Comparison of ENCODE assay signal across 21 mouse cellular contexts in the genomic region with DNA sequence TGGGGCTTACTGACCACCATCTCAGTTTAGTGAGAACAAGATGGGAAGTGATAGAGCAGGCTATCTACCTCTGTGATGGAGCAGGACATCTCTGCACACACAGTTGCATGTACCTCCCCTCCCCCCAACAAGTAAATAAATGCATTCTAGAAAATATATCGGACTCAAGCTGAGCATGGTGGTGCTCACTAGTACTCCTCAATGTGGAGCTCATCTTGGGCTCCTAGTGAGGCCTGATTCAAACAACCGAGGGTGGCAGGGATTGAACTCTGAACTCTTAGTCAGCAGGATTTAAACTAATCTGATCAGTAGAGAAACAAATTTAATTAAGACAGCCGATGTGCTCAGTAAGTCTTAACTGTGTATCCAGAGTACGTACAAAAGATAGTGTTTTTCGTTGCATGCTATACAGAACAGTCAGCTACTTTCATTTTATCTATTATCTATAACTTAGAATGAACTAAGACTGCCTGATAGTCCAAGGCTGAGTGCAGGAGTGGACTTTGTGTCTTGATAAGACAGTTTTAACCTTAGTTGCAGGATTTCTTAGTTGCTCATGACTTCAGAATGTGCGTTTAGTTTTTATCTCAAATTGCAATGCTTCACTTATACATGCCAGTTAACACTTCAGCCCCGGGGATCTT. TPM values are rescaled to one million over a fixed set of nuclear protein-coding genes. Genes with fewer than 3 reads are reported as not detected.
DNase-seq lines count a peak whose midpoint lies in the region; ATAC-seq and TF ChIP-seq lines count a peak whose summit lies in the region.
"Had no signal": no experiment of that assay in that cellular context is flagged by ENCODE, and none has a peak within 500 bp of the region (broad histone marks: within the 10 kb centered on the region; RNA-seq: fewer than 3 reads in every experiment).

No protein-coding gene starts in this region.

- H3K4me1 ChIP-seq in heart, embryonic 16.5 days (ENCODE audit: control insufficient read depth, insufficient read depth, low read length): peaks cover 12% of the 10 kb centered on the region
- peaks cover 36% of the 10 kb centered on the region for H3K4me1 ChIP-seq in liver, embryonic 15.5 days (replicated peaks)
- no peaks in the 10 kb centered on the region for H3K4me1 ChIP-seq in stomach, postnatal 0 days (replicated peaks; ENCODE audit: control insufficient read depth, insufficient read depth)
- H3K4me1 ChIP-seq in neural tube, embryonic 15.5 days: peaks cover 9% of the 10 kb centered on the region; the same call in 1 of the 2 replicates
- peaks cover 29% of the 10 kb centered on the region for H3K4me1 ChIP-seq in forebrain, embryonic 13.5 days

- no peak overlapping the region for H3K9ac ChIP-seq in heart, embryonic 16.5 days (ENCODE audit: low read length)
- H3K9ac ChIP-seq in liver, embryonic 15.5 days: no peak overlapping the region
- H3K9ac ChIP-seq in stomach, postnatal 0 days (ENCODE audit: low read length): no peak overlapping the region
- no peak overlapping the region for H3K9ac ChIP-seq in neural tube, embryonic 15.5 days (replicated peaks)
- H3K9ac ChIP-seq in forebrain, embryonic 13.5 days: no peak overlapping the region
- H3K9ac ChIP-seq: embryonic facial prominence, embryonic 15.5 days; forebrain, embryonic 15.5 days; hindbrain, embryonic 12.5 days had no signal

- no peaks in the 10 kb centered on the region for H3K9me3 ChIP-seq in heart, embryonic 16.5 days (replicated peaks; ENCODE audit: control insufficient read depth, low read length)
- H3K9me3 ChIP-seq in liver, embryonic 15.5 days (replicated peaks): no peaks in the 10 kb centered on the region
- no peaks in the 10 kb centered on the region for H3K9me3 ChIP-seq in stomach, postnatal 0 days (ENCODE audit: control insufficient read depth, low read length)
- no peaks in the 10 kb centered on the region for H3K9me3 ChIP-seq in neural tube, embryonic 15.5 days (replicated peaks)
- H3K9me3 ChIP-seq in forebrain, embryonic 13.5 days (replicated peaks): no peaks in the 10 kb centered on the region
- H3K9me3 ChIP-seq: embryonic facial prominence, embryonic 15.5 days; forebrain, embryonic 15.5 days; hindbrain, embryonic 12.5 days had no signal

- ATAC-seq in heart, embryonic 16.5 days (replicated peaks; ENCODE audit: extremely low read depth, insufficient read depth, low FRiP score): no peak
- ATAC-seq in erythroid progenitor cell, adult 5-6 weeks (replicated peaks; ENCODE audit: low FRiP score, poor library complexity, severe bottlenecking): 0 out of 2 replicates have a peak, but pooled peaks have one; percentile 25
- peak; percentile 74 for ATAC-seq in liver, embryonic 15.5 days (ENCODE audit: insufficient read depth)
- ATAC-seq in stomach, postnatal 0 days (ENCODE audit: low FRiP score, low TSS enrichment): peak; percentile 58
- no peak for ATAC-seq in neural tube, embryonic 15.5 days (ENCODE audit: low FRiP score)
- ATAC-seq in forebrain, embryonic 13.5 days: no peak
- ATAC-seq: forebrain, embryonic 15.5 days had no signal

- H3K4me2 ChIP-seq in heart, embryonic 16.5 days (ENCODE audit: low read depth, low read length): 0 out of 2 replicates have a peak overlapping the region, but pooled peaks have one; percentile 1
- peak overlapping the region; percentile 35 for H3K4me2 ChIP-seq in liver, embryonic 15.5 days
- no peak overlapping the region for H3K4me2 ChIP-seq in stomach, postnatal 0 days (replicated peaks; ENCODE audit: low read depth)
- H3K4me2 ChIP-seq in neural tube, embryonic 15.5 days: no peak overlapping the region
- H3K4me2 ChIP-seq in forebrain, embryonic 13.5 days: no peak overlapping the region
- H3K4me2 ChIP-seq: embryonic facial prominence, embryonic 15.5 days; forebrain, embryonic 15.5 days; hindbrain, embryonic 12.5 days had no signal

- intact Hi-C loops in heart, postnatal 14 days (cut with DNase I): no loop called here

- H3K36me3 ChIP-seq in heart, embryonic 16.5 days (ENCODE audit: control insufficient read depth, insufficient read depth): no peaks in the 10 kb centered on the region
- H3K36me3 ChIP-seq in liver, embryonic 15.5 days (replicated peaks): no peaks in the 10 kb centered on the region
- no peaks in the 10 kb centered on the region for H3K36me3 ChIP-seq in stomach, postnatal 0 days (ENCODE audit: control insufficient read depth, insufficient read depth, low read length)
- H3K36me3 ChIP-seq in neural tube, embryonic 15.5 days: no peaks in the 10 kb centered on the region
- no peaks in the 10 kb centered on the region for H3K36me3 ChIP-seq in forebrain, embryonic 13.5 days (ENCODE audit: poor library complexity, severe bottlenecking)
- H3K36me3 ChIP-seq: embryonic facial prominence, embryonic 15.5 days; forebrain, embryonic 15.5 days; hindbrain, embryonic 12.5 days had no signal

- 0 out of 2 replicates have a peak overlapping the region, but pooled peaks have one; percentile 15 for H3K27ac ChIP-seq in heart, embryonic 16.5 days (ENCODE audit: low read length)
- H3K27ac ChIP-seq in liver, embryonic 15.5 days (replicated peaks): no peak overlapping the region
- no peak overlapping the region for H3K27ac ChIP-seq in stomach, postnatal 0 days (replicated peaks)
- H3K27ac ChIP-seq in neural tube, embryonic 15.5 days (replicated peaks): no peak overlapping the region
- no peak overlapping the region for H3K27ac ChIP-seq in forebrain, embryonic 13.5 days
- H3K27ac ChIP-seq: embryonic facial prominence, embryonic 15.5 days; forebrain, embryonic 15.5 days; hindbrain, embryonic 12.5 days had no signal

- DNase-seq in heart, postnatal 14 days: no peak
- DNase-seq in stomach, postnatal 0 days (ENCODE audit: low spot score): no peak
- DNase-seq: adrenal gland, adult 8-10 months; cerebellum, adult 8-10 months; thymus, postnatal 4 days had no signal

- H3K4me3 ChIP-seq in heart, embryonic 16.5 days (ENCODE audit: low read length): no peak overlapping the region
- H3K4me3 ChIP-seq in liver, embryonic 15.5 days (replicated peaks): no peak overlapping the region
- H3K4me3 ChIP-seq in stomach, postnatal 0 days (ENCODE audit: low read depth, low read length): no peak overlapping the region
- no peak overlapping the region for H3K4me3 ChIP-seq in neural tube, embryonic 15.5 days (replicated peaks)
- no peak overlapping the region for H3K4me3 ChIP-seq in forebrain, embryonic 13.5 days
- H3K4me3 ChIP-seq: embryonic facial prominence, embryonic 15.5 days; forebrain, embryonic 15.5 days; hindbrain, embryonic 12.5 days had no signal

- no peak for TF ChIP-seq EP300 in stomach, postnatal 0 days (optimal IDR thresholded peaks at IDR 0.05)

- H3K27me3 ChIP-seq in heart, embryonic 16.5 days (ENCODE audit: control insufficient read depth, insufficient read depth, low read length): no peaks in the 10 kb centered on the region
- no peaks in the 10 kb centered on the region for H3K27me3 ChIP-seq in liver, embryonic 15.5 days
- H3K27me3 ChIP-seq in stomach, postnatal 0 days (ENCODE audit: control insufficient read depth, insufficient read depth, low read length): no peaks in the 10 kb centered on the region
- no peaks in the 10 kb centered on the region for H3K27me3 ChIP-seq in neural tube, embryonic 15.5 days (replicated peaks)
- no peaks in the 10 kb centered on the region for H3K27me3 ChIP-seq in forebrain, embryonic 13.5 days
- H3K27me3 ChIP-seq: embryonic facial prominence, embryonic 15.5 days; forebrain, embryonic 15.5 days; hindbrain, embryonic 12.5 days had no signal

- WGBS in heart, embryonic 16.5 days: 50% methylated on average over 7 of the region's 7 CpGs
- WGBS in liver, embryonic 15.5 days (ENCODE audit: insufficient replicate concordance): 23% methylated on average over 7 of the region's 7 CpGs
- WGBS in stomach, postnatal 0 days: 51% methylated on average over 7 of the region's 7 CpGs
- 84% methylated on average over 7 of the region's 7 CpGs for WGBS in neural tube, embryonic 15.5 days
- 79% methylated on average over 7 of the region's 7 CpGs for WGBS in forebrain, embryonic 13.5 days

- TF ChIP-seq CTCF in stomach, postnatal 0 days (IDR thresholded peaks at IDR 0.05; ENCODE audit: low read depth): no peak

RNA-seq across cellular contexts. Expression of a gene that starts 14.9 kb away (rescaled TPM):
- not detected in 2 replicates for polyA plus RNA-seq in heart, embryonic 16.5 days (2015; fragmentation: Nextera tagmentation; extraction: Ambion mirVana)
- total RNA-seq in heart, postnatal 14 days (2021): under 1 TPM in 1 of 2 experiments, not detected in 1; 0.36 TPM
- not detected in 2 replicates for total RNA-seq in erythroid progenitor cell, adult 5-6 weeks (2015; ENCODE audit: low replicate concordance)
- total RNA-seq in erythroid progenitor cell, adult 5-6 weeks (2017; ENCODE audit: low replicate concordance): not detected in 2 replicates
- polyA plus RNA-seq in liver, embryonic 15.5 days (2015; fragmentation: Nextera tagmentation; extraction: Ambion mirVana): 0.16 and 0.18 TPM in 2 replicates
- 1.9 and 2.5 TPM in 2 replicates for polyA plus RNA-seq in stomach, postnatal 0 days (2015; fragmentation: Nextera tagmentation; extraction: Ambion mirVana)
- 0.23 TPM in 1 of 2 replicates, not detected in the other for polyA plus RNA-seq in neural tube, embryonic 15.5 days (2015; fragmentation: Nextera tagmentation; extraction: Ambion mirVana)
- not detected in 2 replicates for polyA plus RNA-seq in forebrain, embryonic 13.5 days (2015; fragmentation: Nextera tagmentation; extraction: Ambion mirVana)
- total RNA-seq: granulocyte monocyte progenitor cell, adult 5-6 weeks; megakaryocyte, adult 5-6 weeks; monocyte, adult 5-6 weeks; neutrophil, adult 5-6 weeks had no signal
- polyA plus RNA-seq: forebrain, embryonic 15.5 days; kidney, embryonic 14.5 days; stomach, embryonic 14.5 days had no signal

RNA-seq across cellular contexts. Expression of a gene that starts 15.5 kb away (rescaled TPM):
- 8.0 and 9.1 TPM in 2 replicates for polyA plus RNA-seq in heart, embryonic 16.5 days (2015; fragmentation: Nextera tagmentation; extraction: Ambion mirVana)
- 10 to 100 TPM; 25.3 to 26.9 TPM for total RNA-seq in heart, postnatal 14 days (2021)
- total RNA-seq in erythroid progenitor cell, adult 5-6 weeks (2015; ENCODE audit: low replicate concordance): 2.5 and 2.9 TPM in 2 replicates
- 2.1 and 10.8 TPM in 2 replicates for total RNA-seq in erythroid progenitor cell, adult 5-6 weeks (2017; ENCODE audit: low replicate concordance)
- 2.8 and 3.3 TPM in 2 replicates for polyA plus RNA-seq in liver, embryonic 15.5 days (2015; fragmentation: Nextera tagmentation; extraction: Ambion mirVana)
- 15.3 and 15.9 TPM in 2 replicates for polyA plus RNA-seq in stomach, postnatal 0 days (2015; fragmentation: Nextera tagmentation; extraction: Ambion mirVana)
- polyA plus RNA-seq in neural tube, embryonic 15.5 days (2015; fragmentation: Nextera tagmentation; extraction: Ambion mirVana): 16.1 and 20.6 TPM in 2 replicates
- polyA plus RNA-seq in forebrain, embryonic 13.5 days (2015; fragmentation: Nextera tagmentation; extraction: Ambion mirVana): 17.8 and 18.3 TPM in 2 replicates

RNA-seq across cellular contexts. Expression of a gene that starts 51.5 kb away (rescaled TPM):
- 0.54 TPM in 1 of 2 replicates, not detected in the other for polyA plus RNA-seq in heart, embryonic 16.5 days (2015; fragmentation: Nextera tagmentation; extraction: Ambion mirVana)
- under 1 TPM in 1 of 2 experiments, not detected in 1; 0.26 TPM for total RNA-seq in heart, postnatal 14 days (2021)
- total RNA-seq in erythroid progenitor cell, adult 5-6 weeks (2015; ENCODE audit: low replicate concordance): not detected in 2 replicates
- total RNA-seq in erythroid progenitor cell, adult 5-6 weeks (2017; ENCODE audit: low replicate concordance): not detected in 2 replicates
- polyA plus RNA-seq in liver, embryonic 15.5 days (2015; fragmentation: Nextera tagmentation; extraction: Ambion mirVana): 0.10 TPM in 1 of 2 replicates, not detected in the other
- not detected in 2 replicates for polyA plus RNA-seq in stomach, postnatal 0 days (2015; fragmentation: Nextera tagmentation; extraction: Ambion mirVana)
- polyA plus RNA-seq in neural tube, embryonic 15.5 days (2015; fragmentation: Nextera tagmentation; extraction: Ambion mirVana): 0.15 and 0.22 TPM in 2 replicates
- not detected in 2 replicates for polyA plus RNA-seq in forebrain, embryonic 13.5 days (2015; fragmentation: Nextera tagmentation; extraction: Ambion mirVana)
- total RNA-seq: granulocyte monocyte progenitor cell, adult 5-6 weeks; megakaryocyte, adult 5-6 weeks; monocyte, adult 5-6 weeks; neutrophil, adult 5-6 weeks had no signal
- polyA plus RNA-seq: embryonic facial prominence, embryonic 15.5 days; forebrain, embryonic 15.5 days; kidney, embryonic 14.5 days; large intestine, adult 2 months; lung, embryonic 16.5 days; stomach, embryonic 14.5 days had no signal

RNA-seq across cellular contexts. Expression of a gene that starts 59.2 kb away (rescaled TPM):
- 524 and 538 TPM in 2 replicates for polyA plus RNA-seq in heart, embryonic 16.5 days (2015; fragmentation: Nextera tagmentation; extraction: Ambion mirVana)
- total RNA-seq in heart, postnatal 14 days (2021): 100 to 1,000 TPM; 469 to 495 TPM
- total RNA-seq in erythroid progenitor cell, adult 5-6 weeks (2015; ENCODE audit: low replicate concordance): 122 and 138 TPM in 2 replicates
- total RNA-seq in erythroid progenitor cell, adult 5-6 weeks (2017; ENCODE audit: low replicate concordance): 83.9 and 105 TPM in 2 replicates
- 110 and 121 TPM in 2 replicates for polyA plus RNA-seq in liver, embryonic 15.5 days (2015; fragmentation: Nextera tagmentation; extraction: Ambion mirVana)
- polyA plus RNA-seq in stomach, postnatal 0 days (2015; fragmentation: Nextera tagmentation; extraction: Ambion mirVana): 276 and 279 TPM in 2 replicates
- 299 and 307 TPM in 2 replicates for polyA plus RNA-seq in neural tube, embryonic 15.5 days (2015; fragmentation: Nextera tagmentation; extraction: Ambion mirVana)
- polyA plus RNA-seq in forebrain, embryonic 13.5 days (2015; fragmentation: Nextera tagmentation; extraction: Ambion mirVana): 261 and 270 TPM in 2 replicates

Comparison
In these comparisons a context has a peak if more than half of its experiments do, and no peak if none do; other contexts are left out.
1. ATAC-seq: peak in erythroid progenitor cell, adult 5-6 weeks (single experiment), liver, embryonic 15.5 days (single experiment) and stomach, postnatal 0 days (single experiment); none in heart, embryonic 16.5 days (single experiment), neural tube, embryonic 15.5 days (single experiment) and forebrain, embryonic 13.5 days (single experiment).
2. H3K4me2 ChIP-seq: peak in heart, embryonic 16.5 days (single experiment) and liver, embryonic 15.5 days (single experiment); none in stomach, postnatal 0 days (single experiment), neural tube, embryonic 15.5 days (single experiment) and forebrain, embryonic 13.5 days (single experiment).